Mouse (Mus musculus): ENCODE results near the gene Bace2. TPM values are rescaled to one million over a fixed set of nuclear protein-coding genes. Genes with fewer than 3 reads are reported as not detected.

Gene Bace2
- polyA plus RNA-seq, 1 experiment from 2014 or later = 2.0 TPM

DNA sequence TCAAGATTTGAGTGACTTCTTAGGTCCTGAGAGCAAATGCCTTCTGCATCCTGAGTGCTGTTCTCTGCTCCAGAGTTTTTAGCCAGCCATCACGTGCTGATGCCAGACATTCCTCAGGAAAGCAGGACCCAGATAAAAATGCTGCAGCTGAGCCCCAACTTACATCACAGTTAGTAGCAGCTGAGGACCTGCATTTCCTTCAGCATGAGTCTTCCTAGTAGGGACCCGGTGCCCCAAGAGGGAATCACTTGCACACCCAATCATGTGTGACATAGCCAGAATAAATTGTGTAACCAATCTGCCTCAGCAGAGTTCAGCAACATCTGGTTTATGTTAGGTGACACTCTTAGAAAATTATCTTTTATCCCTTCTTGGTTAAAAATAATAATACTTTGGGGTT is 34.7 kb downstream of the Bace2 start:
- Histone ChIP-seq H3K4me2 (ENCODE audit: low read depth, low read length, severe bottlenecking) (no peak overlapping the region), H3K4me3 (ENCODE audit: low read depth, low read length) (no peak overlapping the region), H3K27me3 (ENCODE audit: control insufficient read depth, insufficient read depth, low read length) (no peaks in the 10 kb centered on the region), H3K9me3 (ENCODE audit: control insufficient read depth, low read length) (no peaks in the 10 kb centered on the region), H3K36me3 (ENCODE audit: control insufficient read depth, insufficient read depth, low read length) (no peaks in the 10 kb centered on the region), H3K4me1 (replicated peaks; ENCODE audit: control insufficient read depth, insufficient read depth, low read length) (no peaks in the 10 kb centered on the region), H3K9ac (ENCODE audit: low read length) (no peak overlapping the region), H3K27ac (ENCODE audit: low read depth, low read length) (no peak overlapping the region)
- WGBS = 64% methylated on average over 2 of the region's 2 CpGs
- no peak for DNase-seq (ENCODE audit: low spot score)
- no peak for ATAC-seq (replicated peaks; ENCODE audit: low FRiP score)

DNA sequence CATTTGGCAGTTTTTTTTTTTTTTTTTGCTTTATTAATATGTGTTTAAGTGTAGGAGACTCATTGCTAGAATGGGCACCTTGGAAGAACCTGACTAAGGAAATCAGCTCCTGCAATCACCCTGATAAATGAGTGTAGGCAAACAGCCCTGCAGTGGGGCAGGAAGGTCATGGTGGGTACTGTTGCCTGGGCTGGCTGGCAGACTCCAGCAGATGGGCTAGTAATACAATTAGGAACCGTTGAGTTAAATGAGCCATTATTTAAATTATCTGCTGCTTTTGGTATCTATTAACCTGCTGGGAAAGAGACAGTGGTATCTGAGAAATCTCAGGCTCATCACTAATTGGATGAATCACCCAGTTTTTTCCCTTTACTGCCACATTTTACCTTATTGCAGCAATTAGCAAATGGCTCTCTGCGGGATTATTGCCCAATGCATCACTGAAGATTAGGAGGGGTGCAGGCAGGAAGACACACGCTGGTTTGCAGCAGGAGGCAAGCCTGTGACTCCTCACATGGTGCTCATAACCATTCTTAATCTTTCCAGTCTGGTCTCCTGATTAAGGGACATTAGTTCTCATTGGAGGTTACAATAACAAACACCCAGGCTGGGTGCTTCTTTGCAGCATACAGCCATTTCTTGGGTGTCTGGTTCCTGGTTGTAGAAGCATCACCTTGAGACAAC is 35.3 kb downstream of the Bace2 start:
- Histone ChIP-seq H3K9me3 (ENCODE audit: control insufficient read depth, low read length) (no peaks in the 10 kb centered on the region), H3K27ac (ENCODE audit: low read depth, low read length) (no peak overlapping the region), H3K4me3 (ENCODE audit: low read depth, low read length) (no peak overlapping the region), H3K36me3 (ENCODE audit: control insufficient read depth, insufficient read depth, low read length) (no peaks in the 10 kb centered on the region), H3K4me2 (ENCODE audit: low read depth, low read length, severe bottlenecking) (no peak overlapping the region), H3K27me3 (ENCODE audit: control insufficient read depth, insufficient read depth, low read length) (no peaks in the 10 kb centered on the region), H3K9ac (ENCODE audit: low read length) (no peak overlapping the region), H3K4me1 (replicated peaks; ENCODE audit: control insufficient read depth, insufficient read depth, low read length) (no peaks in the 10 kb centered on the region)
- WGBS = 58% methylated on average over 3 of the region's 3 CpGs
- no peak for ATAC-seq (replicated peaks; ENCODE audit: low FRiP score)
- DNase-seq (ENCODE audit: low spot score) = no peak

DNA sequence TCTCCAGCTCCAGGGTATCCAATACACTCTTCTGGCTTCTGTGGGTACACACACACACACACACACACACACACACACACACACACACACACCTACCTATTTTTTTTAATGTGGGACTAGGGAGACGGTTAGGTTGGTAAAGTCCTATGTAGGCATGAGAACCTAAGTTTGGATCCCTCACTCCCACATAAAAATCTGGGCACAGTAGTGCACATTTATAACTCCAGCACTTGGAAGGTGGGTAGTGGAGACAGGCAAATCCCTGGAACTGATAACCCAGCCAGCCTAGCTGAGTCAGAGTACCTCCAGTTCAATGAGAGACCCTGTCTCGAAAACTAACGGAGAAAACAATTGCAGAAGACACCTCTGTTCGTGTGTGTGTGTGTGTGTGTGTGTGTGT is 39.9 kb downstream of the Bace2 start:
- DNase-seq (ENCODE audit: low spot score) (no peak), ATAC-seq (replicated peaks; ENCODE audit: low FRiP score) (no peak)
- Histone ChIP-seq H3K4me3 (ENCODE audit: low read depth, low read length) (no peak overlapping the region), H3K9ac (ENCODE audit: low read length) (no peak overlapping the region), H3K4me1 (replicated peaks; ENCODE audit: control insufficient read depth, insufficient read depth, low read length) (no peaks in the 10 kb centered on the region), H3K27ac (ENCODE audit: low read depth, low read length) (no peak overlapping the region), H3K27me3 (ENCODE audit: control insufficient read depth, insufficient read depth, low read length) (no peaks in the 10 kb centered on the region), H3K9me3 (ENCODE audit: control insufficient read depth, low read length) (no peaks in the 10 kb centered on the region), H3K36me3 (ENCODE audit: control insufficient read depth, insufficient read depth, low read length) (no peaks in the 10 kb centered on the region), H3K4me2 (ENCODE audit: low read depth, low read length, severe bottlenecking) (no peak overlapping the region)
- 89% methylated on average over 4 of the region's 4 CpGs for WGBS

DNA sequence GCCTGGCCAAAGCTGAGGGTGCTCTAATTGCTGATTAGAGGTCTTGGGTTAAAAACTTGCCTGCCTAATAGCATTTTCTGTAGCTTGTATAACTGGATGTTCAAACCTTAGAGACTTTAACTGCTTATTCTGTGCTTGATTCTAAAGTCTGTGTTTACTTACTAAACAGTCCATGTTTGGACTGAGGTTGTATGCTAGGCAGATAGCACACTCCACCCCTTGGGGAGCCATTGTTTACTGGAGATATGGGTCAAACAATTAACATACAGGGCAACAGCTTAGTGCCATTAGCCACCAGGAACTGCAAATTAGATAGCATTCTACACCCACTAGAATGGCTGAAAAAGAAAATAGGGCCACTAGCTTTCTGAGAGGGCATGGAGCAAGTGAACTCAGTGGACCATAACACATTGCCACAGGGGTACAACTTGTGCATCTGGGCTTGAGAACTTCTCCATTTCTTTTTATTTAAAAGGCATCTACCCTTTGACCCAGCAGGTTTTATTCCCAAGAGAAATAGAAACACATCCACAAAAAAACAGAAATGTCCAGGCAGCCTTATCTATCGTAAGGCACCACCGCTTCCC is 41.5 kb downstream of the Bace2 start:
- ATAC-seq (replicated peaks; ENCODE audit: low FRiP score) (no peak), DNase-seq (ENCODE audit: low spot score) (no peak)
- Histone ChIP-seq H3K4me2 (ENCODE audit: low read depth, low read length, severe bottlenecking) (no peak overlapping the region), H3K4me1 (replicated peaks; ENCODE audit: control insufficient read depth, insufficient read depth, low read length) (0 out of 2 replicates have a peak, but pooled peaks cover 3% of the 10 kb centered on the region), H3K9ac (ENCODE audit: low read length) (no peak overlapping the region), H3K4me3 (ENCODE audit: low read depth, low read length) (no peak overlapping the region), H3K27ac (ENCODE audit: low read depth, low read length) (no peak overlapping the region), H3K27me3 (ENCODE audit: control insufficient read depth, insufficient read depth, low read length) (no peaks in the 10 kb centered on the region), H3K9me3 (ENCODE audit: control insufficient read depth, low read length) (no peaks in the 10 kb centered on the region), H3K36me3 (ENCODE audit: control insufficient read depth, insufficient read depth, low read length) (no peaks in the 10 kb centered on the region)
- 89% methylated on average over 2 of the region's 2 CpGs for WGBS

DNA sequence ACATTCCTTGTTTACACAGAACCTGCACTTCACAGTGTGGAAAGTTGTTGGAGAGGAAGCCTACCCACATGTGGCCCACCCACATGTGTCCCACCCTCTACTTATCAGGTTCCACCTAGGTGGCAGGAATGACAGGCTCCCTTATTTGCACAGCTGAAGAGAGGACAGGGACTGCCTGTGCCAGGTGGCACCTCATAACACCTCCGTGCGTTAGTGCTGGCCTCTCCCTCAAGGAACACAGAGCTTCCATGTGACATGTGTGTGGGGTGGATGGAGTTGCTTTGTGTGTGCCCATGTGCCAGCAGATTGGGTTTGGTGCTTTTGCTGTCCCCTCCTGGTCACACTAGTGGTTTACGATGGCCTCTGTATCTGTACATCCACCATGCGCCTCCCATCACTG is 43.4 kb downstream of the Bace2 start:
- Histone ChIP-seq H3K9me3 (ENCODE audit: control insufficient read depth, low read length) (no peaks in the 10 kb centered on the region), H3K27me3 (ENCODE audit: control insufficient read depth, insufficient read depth, low read length) (no peaks in the 10 kb centered on the region), H3K27ac (ENCODE audit: low read depth, low read length) (no peak overlapping the region)

DNA sequence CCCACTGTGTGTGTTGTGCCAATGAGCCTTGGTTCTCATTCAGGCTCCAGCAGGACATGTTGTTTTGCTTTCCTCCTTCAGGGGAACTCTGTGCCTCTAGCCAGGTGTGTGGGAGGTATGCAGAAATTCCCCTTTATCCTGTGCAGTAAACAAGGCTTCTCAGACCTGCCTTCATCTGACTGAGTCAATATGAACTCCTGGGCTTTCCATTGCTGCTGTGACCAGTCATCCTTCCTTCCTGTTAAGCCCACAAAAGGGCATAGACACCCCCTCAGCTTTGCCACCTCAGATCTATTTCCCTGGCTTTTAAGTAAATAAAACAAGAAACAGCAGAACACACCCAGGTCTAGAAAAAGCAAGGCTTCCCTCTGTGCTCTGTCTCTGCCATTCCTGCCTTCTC is 45.2 kb downstream of the Bace2 start:
- no peak for DNase-seq (ENCODE audit: low spot score)
- H3K27ac ChIP-seq (ENCODE audit: low read depth, low read length) = no peak overlapping the region

More for the DNA sequence above, 43.4 kb downstream of the Bace2 start:
- Histone ChIP-seq H3K36me3 (ENCODE audit: control insufficient read depth, insufficient read depth, low read length) (no peaks in the 10 kb centered on the region), H3K4me1 (replicated peaks; ENCODE audit: control insufficient read depth, insufficient read depth, low read length) (0 out of 2 replicates have a peak, but pooled peaks cover 3% of the 10 kb centered on the region), H3K9ac (ENCODE audit: low read length) (no peak overlapping the region), H3K4me3 (ENCODE audit: low read depth, low read length) (no peak overlapping the region), H3K4me2 (ENCODE audit: low read depth, low read length, severe bottlenecking) (no peak overlapping the region)
- no peak for DNase-seq (ENCODE audit: low spot score)
- ATAC-seq (replicated peaks; ENCODE audit: low FRiP score) = no peak
- 88% methylated on average over 4 of the region's 4 CpGs for WGBS

DNA sequence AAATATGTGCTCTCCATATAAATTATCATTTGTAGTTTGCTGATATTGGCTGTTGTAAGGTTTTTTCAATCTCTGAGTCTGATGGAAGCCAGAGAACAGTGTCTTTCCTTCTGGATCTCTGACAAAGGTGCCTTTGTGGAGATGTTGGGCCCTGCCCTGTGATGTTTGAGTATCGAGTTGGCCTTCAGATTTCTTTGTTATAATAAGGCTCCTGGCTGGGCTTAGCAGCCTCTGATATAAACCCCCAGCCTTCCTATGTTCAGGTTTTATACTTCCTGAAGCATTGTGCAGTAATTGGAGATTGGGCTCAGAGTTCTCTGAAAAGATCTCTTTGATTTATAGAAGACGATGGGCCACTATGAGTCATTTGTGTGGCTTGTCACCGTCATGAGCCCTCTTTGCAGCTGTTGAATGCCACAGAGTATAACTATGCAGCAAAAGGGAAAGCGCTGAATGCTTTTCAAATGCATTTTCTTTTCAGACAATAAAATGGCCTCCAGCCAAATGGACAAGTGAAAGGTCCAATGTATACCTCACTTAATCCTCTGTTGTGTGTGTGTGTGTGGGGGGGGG is 45.8 kb downstream of the Bace2 start:
- Histone ChIP-seq H3K27ac (ENCODE audit: low read depth, low read length) (no peak overlapping the region), H3K4me3 (ENCODE audit: low read depth, low read length) (no peak overlapping the region), H3K4me1 (replicated peaks; ENCODE audit: control insufficient read depth, insufficient read depth, low read length) (0 out of 2 replicates have a peak, but pooled peaks cover 3% of the 10 kb centered on the region), H3K4me2 (ENCODE audit: low read depth, low read length, severe bottlenecking) (no peak overlapping the region), H3K9ac (ENCODE audit: low read length) (no peak overlapping the region), H3K36me3 (ENCODE audit: control insufficient read depth, insufficient read depth, low read length) (no peaks in the 10 kb centered on the region), H3K9me3 (ENCODE audit: control insufficient read depth, low read length) (no peaks in the 10 kb centered on the region), H3K27me3 (ENCODE audit: control insufficient read depth, insufficient read depth, low read length) (no peaks in the 10 kb centered on the region)
- ATAC-seq (replicated peaks; ENCODE audit: low FRiP score) = peak; percentile 71
- WGBS = 38% methylated on average over 4 of the region's 4 CpGs
- no peak for DNase-seq (ENCODE audit: low spot score)

More for the DNA sequence above, 45.2 kb downstream of the Bace2 start:
- ATAC-seq (replicated peaks; ENCODE audit: low FRiP score) = no peak
- Histone ChIP-seq H3K36me3 (ENCODE audit: control insufficient read depth, insufficient read depth, low read length) (no peaks in the 10 kb centered on the region), H3K4me3 (ENCODE audit: low read depth, low read length) (no peak overlapping the region), H3K4me1 (replicated peaks; ENCODE audit: control insufficient read depth, insufficient read depth, low read length) (0 out of 2 replicates have a peak, but pooled peaks cover 3% of the 10 kb centered on the region), H3K9ac (ENCODE audit: low read length) (no peak overlapping the region), H3K9me3 (ENCODE audit: control insufficient read depth, low read length) (no peaks in the 10 kb centered on the region), H3K27me3 (ENCODE audit: control insufficient read depth, insufficient read depth, low read length) (no peaks in the 10 kb centered on the region), H3K4me2 (ENCODE audit: low read depth, low read length, severe bottlenecking) (no peak overlapping the region)

DNA sequence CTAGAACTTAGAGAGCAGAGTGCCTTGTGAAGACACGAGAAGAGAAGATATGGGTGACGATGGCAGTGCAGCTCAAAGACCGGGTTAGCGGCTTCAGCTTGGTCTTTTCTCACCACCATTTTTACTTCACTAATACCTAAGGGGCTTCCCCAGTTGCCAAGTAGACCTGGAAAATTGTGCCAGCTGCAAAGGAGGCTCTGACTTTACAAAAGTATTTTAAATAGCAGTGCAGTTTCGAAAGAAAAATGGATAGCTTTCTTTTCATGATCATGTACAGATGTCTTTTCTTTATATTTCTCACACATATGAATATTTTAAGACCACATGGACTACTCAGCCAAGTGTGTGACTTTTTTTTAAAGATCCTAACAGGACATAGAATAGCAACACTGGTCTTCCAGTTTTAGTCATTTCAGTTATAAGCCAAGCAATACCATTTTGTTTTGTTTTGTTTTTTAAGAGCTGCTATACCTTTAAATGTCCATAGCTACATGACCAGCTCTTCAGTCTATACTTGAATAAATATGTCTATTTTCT is 49.0 kb downstream of the Bace2 start:
- ATAC-seq (replicated peaks; ENCODE audit: low FRiP score) = no peak
- no peaks in the 10 kb centered on the region for H3K27me3 ChIP-seq (ENCODE audit: control insufficient read depth, insufficient read depth, low read length)
- no peaks in the 10 kb centered on the region for H3K9me3 ChIP-seq (ENCODE audit: control insufficient read depth, low read length)
- no peak overlapping the region for H3K4me2 ChIP-seq (ENCODE audit: low read depth, low read length, severe bottlenecking)
- 93% methylated on average over 5 of the region's 5 CpGs for WGBS
- no peak overlapping the region for H3K9ac ChIP-seq (ENCODE audit: low read length)
- H3K27ac ChIP-seq (ENCODE audit: low read depth, low read length) = no peak overlapping the region
- H3K4me3 ChIP-seq (ENCODE audit: low read depth, low read length) = no peak overlapping the region
- no peak for DNase-seq (ENCODE audit: low spot score)
- H3K36me3 ChIP-seq (ENCODE audit: control insufficient read depth, insufficient read depth, low read length) = no peaks in the 10 kb centered on the region
- 0 out of 2 replicates have a peak, but pooled peaks cover 3% of the 10 kb centered on the region for H3K4me1 ChIP-seq (replicated peaks; ENCODE audit: control insufficient read depth, insufficient read depth, low read length)
